Mouse (Mus musculus): Measurements from ENCODE around the gene Znhit2.

DNA sequence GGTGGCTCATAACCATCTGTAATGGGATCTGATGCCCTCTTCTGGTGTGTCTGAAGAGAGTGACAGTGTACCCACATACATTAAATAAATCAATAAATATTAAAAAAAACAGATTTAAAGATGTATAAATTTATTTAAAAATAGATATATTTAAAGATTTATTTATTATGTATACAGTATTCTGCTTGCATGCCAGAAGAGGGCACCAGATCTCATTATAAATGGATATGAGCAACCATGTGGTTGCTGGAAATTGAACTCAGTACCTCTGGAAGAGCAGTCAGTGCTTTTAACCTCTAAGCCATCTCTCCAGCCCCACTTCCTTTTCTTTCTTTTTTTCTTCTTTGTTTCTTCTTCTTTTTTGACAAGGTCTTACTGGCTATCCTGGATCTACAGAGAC lies 21.0 kb upstream of the Znhit2 start:
- TF ChIP-seq CTCF (IDR thresholded peaks at IDR 0.05; ENCODE audit: extremely low read depth, insufficient read depth, insufficient read length, insufficient replicate concordance) = no peak
- no peak for TF ChIP-seq POLR2A (IDR thresholded peaks at IDR 0.05; ENCODE audit: low read depth, low read length)
